Mouse (Mus musculus): ENCODE data around the gene Sf3a1.
"Not testable (repeated sequence)": the region's sequence is repeated elsewhere in the genome, so short reads cannot be mapped to it uniquely, and the experiment has no call there.

Gene Sf3a1

GRCm38 (mm10) chr11:4122742-4123579 is 37.2 kb upstream of the Sf3a1 start, which contains the start of gene Sec14l2:
Gene Sec14l2 (minus strand): TSS chr11:4123415.
- DNase-seq (ENCODE audit: low read depth, low spot score) = peak; percentile 70
- H3K36me3 ChIP-seq (ENCODE audit: control insufficient read depth, insufficient read depth, low read length, poor library complexity, severe bottlenecking) = no peaks in the 10 kb centered on the region
- no peaks in the 10 kb centered on the region for H3K27me3 ChIP-seq (ENCODE audit: control insufficient read depth, insufficient read depth, low read length, poor library complexity, severe bottlenecking)

- H3K27me3 ChIP-seq (ENCODE audit: control insufficient read depth, insufficient read depth, low read length, poor library complexity, severe bottlenecking) = no peaks in the 10 kb centered on the region
- DNase-seq (ENCODE audit: low read depth, low spot score) = peak; percentile 63
- H3K36me3 ChIP-seq (ENCODE audit: control insufficient read depth, insufficient read depth, low read length, poor library complexity, severe bottlenecking) = no peaks in the 10 kb centered on the region
Observed at GRCm38 (mm10) chr11:4123922-4124321, 36.2 kb upstream of the Sf3a1 start.

GRCm38 (mm10) chr11:4127059-4127458 is 33.1 kb upstream of the Sf3a1 start:
- Histone ChIP-seq H3K36me3 (ENCODE audit: control insufficient read depth, insufficient read depth, low read length, poor library complexity, severe bottlenecking) (no peaks in the 10 kb centered on the region), H3K27me3 (ENCODE audit: control insufficient read depth, insufficient read depth, low read length, poor library complexity, severe bottlenecking) (no peaks in the 10 kb centered on the region)
- DNase-seq (ENCODE audit: low read depth, low spot score) = peak; percentile 27

GRCm38 (mm10) chr11:4128461-4128860 is 31.7 kb upstream of the Sf3a1 start:
- DNase-seq (ENCODE audit: low read depth, low spot score); H3K36me3 ChIP-seq (ENCODE audit: control insufficient read depth, insufficient read depth, low read length, poor library complexity, severe bottlenecking); H3K27me3 ChIP-seq (ENCODE audit: control insufficient read depth, insufficient read depth, low read length, poor library complexity, severe bottlenecking): not testable (repeated sequence)

GRCm38 (mm10) chr11:4133450-4133849 is 26.7 kb upstream of the Sf3a1 start:
- Histone ChIP-seq H3K36me3 (ENCODE audit: control insufficient read depth, insufficient read depth, low read length, poor library complexity, severe bottlenecking) (no peaks in the 10 kb centered on the region), H3K27me3 (ENCODE audit: control insufficient read depth, insufficient read depth, low read length, poor library complexity, severe bottlenecking) (no peaks in the 10 kb centered on the region)
- DNase-seq (ENCODE audit: low read depth, low spot score) = peak; percentile 69

- Histone ChIP-seq H3K36me3 (ENCODE audit: control insufficient read depth, insufficient read depth, low read length, poor library complexity, severe bottlenecking) (no peaks in the 10 kb centered on the region), H3K27me3 (ENCODE audit: control insufficient read depth, insufficient read depth, low read length, poor library complexity, severe bottlenecking) (no peaks in the 10 kb centered on the region)
- DNase-seq (ENCODE audit: low read depth, low spot score) = peak; percentile 17
Observed at GRCm38 (mm10) chr11:4134400-4134799, 25.8 kb upstream of the Sf3a1 start.

- Histone ChIP-seq H3K27me3 (ENCODE audit: control insufficient read depth, insufficient read depth, low read length, poor library complexity, severe bottlenecking) (no peaks in the 10 kb centered on the region), H3K36me3 (ENCODE audit: control insufficient read depth, insufficient read depth, low read length, poor library complexity, severe bottlenecking) (no peaks in the 10 kb centered on the region)
- DNase-seq (ENCODE audit: low read depth, low spot score) = peak; percentile 95
Observed at GRCm38 (mm10) chr11:4134986-4135935, 24.9 kb upstream of the Sf3a1 start, which contains the start of gene Rnf215. Gene Rnf215 (plus strand): TSS chr11:4135202.

GRCm38 (mm10) chr11:4138964-4139363 is 21.2 kb upstream of the Sf3a1 start:
- Histone ChIP-seq H3K27me3 (ENCODE audit: control insufficient read depth, insufficient read depth, low read length, poor library complexity, severe bottlenecking) (no peaks in the 10 kb centered on the region), H3K36me3 (ENCODE audit: control insufficient read depth, insufficient read depth, low read length, poor library complexity, severe bottlenecking) (no peaks in the 10 kb centered on the region; the same call in 1 of the 2 replicates)
- no peak for DNase-seq (ENCODE audit: low read depth, low spot score)

GRCm38 (mm10) chr11:4141505-4141904 is 18.6 kb upstream of the Sf3a1 start:
- Histone ChIP-seq H3K27me3 (ENCODE audit: control insufficient read depth, insufficient read depth, low read length, poor library complexity, severe bottlenecking) (no peaks in the 10 kb centered on the region), H3K36me3 (ENCODE audit: control insufficient read depth, insufficient read depth, low read length, poor library complexity, severe bottlenecking) (peaks cover 2% of the 10 kb centered on the region; the same call in 1 of the 2 replicates)
- no peak for DNase-seq (ENCODE audit: low read depth, low spot score)

GRCm38 (mm10) chr11:4142352-4142751 is 17.8 kb upstream of the Sf3a1 start:
- no peak for DNase-seq (ENCODE audit: low read depth, low spot score)
- Histone ChIP-seq H3K36me3 (ENCODE audit: control insufficient read depth, insufficient read depth, low read length, poor library complexity, severe bottlenecking) (peaks cover 2% of the 10 kb centered on the region; the same call in 1 of the 2 replicates), H3K27me3 (ENCODE audit: control insufficient read depth, insufficient read depth, low read length, poor library complexity, severe bottlenecking) (no peaks in the 10 kb centered on the region)

GRCm38 (mm10) chr11:4143281-4144062 is 16.7 kb upstream of the Sf3a1 start:
- no peak for DNase-seq (ENCODE audit: low read depth, low spot score)
- peaks cover 2% of the 10 kb centered on the region; the same call in 1 of the 2 replicates for H3K36me3 ChIP-seq (ENCODE audit: control insufficient read depth, insufficient read depth, low read length, poor library complexity, severe bottlenecking)
- no peaks in the 10 kb centered on the region for H3K27me3 ChIP-seq (ENCODE audit: control insufficient read depth, insufficient read depth, low read length, poor library complexity, severe bottlenecking)

- peaks cover 2% of the 10 kb centered on the region for H3K36me3 ChIP-seq (ENCODE audit: control insufficient read depth, insufficient read depth, low read length, poor library complexity, severe bottlenecking)
- DNase-seq (ENCODE audit: low read depth, low spot score) = no peak
- H3K27me3 ChIP-seq (ENCODE audit: control insufficient read depth, insufficient read depth, low read length, poor library complexity, severe bottlenecking) = no peaks in the 10 kb centered on the region
Observed at GRCm38 (mm10) chr11:4146381-4146780, 13.8 kb upstream of the Sf3a1 start.

- DNase-seq (ENCODE audit: low read depth, low spot score) = no peak
- Histone ChIP-seq H3K36me3 (ENCODE audit: control insufficient read depth, insufficient read depth, low read length, poor library complexity, severe bottlenecking) (peaks cover 2% of the 10 kb centered on the region), H3K27me3 (ENCODE audit: control insufficient read depth, insufficient read depth, low read length, poor library complexity, severe bottlenecking) (no peaks in the 10 kb centered on the region)
Observed at GRCm38 (mm10) chr11:4147098-4147497, 13.1 kb upstream of the Sf3a1 start.

- Histone ChIP-seq H3K36me3 (ENCODE audit: control insufficient read depth, insufficient read depth, low read length, poor library complexity, severe bottlenecking) (peaks cover 2% of the 10 kb centered on the region; the same call in 1 of the 2 replicates), H3K27me3 (ENCODE audit: control insufficient read depth, insufficient read depth, low read length, poor library complexity, severe bottlenecking) (no peaks in the 10 kb centered on the region)
- DNase-seq (ENCODE audit: low read depth, low spot score) = no peak
Observed at GRCm38 (mm10) chr11:4148120-4148519, 12.0 kb upstream of the Sf3a1 start.

Measured in splenic B cell, adult 2 months (primary cell).